Mouse (Mus musculus) forebrain, embryonic 15.5 days (tissue): ENCODE results near the gene 2210011C24Rik. TPM values are rescaled to one million over a fixed set of nuclear protein-coding genes. Genes with fewer than 3 reads are reported as not detected.
"Not testable (repeated sequence)": the region's sequence is repeated elsewhere in the genome, so short reads cannot be mapped to it uniquely, and the experiment has no call there.

Source experiments
- ATAC-seq: fragments of 200-750 bp; cut with Nextera tagmentation; replicated peaks from 2 replicates; pipeline ENCODE4 v1.8.0; 2017; ENCODE audit warnings: mild to moderate bottlenecking, moderate TSS enrichment, moderate library complexity
- H3K27ac ChIP-seq: fragments of 300-500 bp; sonication (generic); replicated peaks from 2 replicates; pipeline ENCODE4 v1.5.1; 2015; ENCODE audit warnings: mild to moderate bottlenecking, inconsistent platforms
- H3K27me3 ChIP-seq: fragments of 300-500 bp; sonication (generic); 2 replicates; pipeline ENCODE4 v1.6.1; 2015; ENCODE audit warnings: inconsistent platforms
- H3K36me3 ChIP-seq: fragments of 300-500 bp; sonication (generic); 2 replicates; pipeline ENCODE4 v1.6.1; 2015; ENCODE audit warnings: mild to moderate bottlenecking, inconsistent platforms
- H3K4me1 ChIP-seq: fragments of 300-500 bp; sonication (generic); 2 replicates; pipeline ENCODE4 v1.6.1; 2015; ENCODE audit warnings: inconsistent platforms
- H3K4me2 ChIP-seq: fragments of 300-500 bp; sonication (generic); replicated peaks from 2 replicates; pipeline ENCODE4 v1.6.1; 2015; ENCODE audit warnings: mild to moderate bottlenecking, inconsistent platforms
- H3K4me3 ChIP-seq: fragments of 300-500 bp; sonication (generic); 2 replicates; pipeline ENCODE4 v1.5.1; 2015; ENCODE audit warnings: mild to moderate bottlenecking, inconsistent platforms
- H3K9ac ChIP-seq: fragments of 300-500 bp; sonication (generic); replicated peaks from 2 replicates; pipeline ENCODE4 v1.6.1; 2015; ENCODE audit warnings: mild to moderate bottlenecking, inconsistent platforms
- H3K9me3 ChIP-seq: fragments of 300-500 bp; sonication (generic); 2 replicates; pipeline ENCODE4 v1.6.1; 2016; ENCODE audit warnings: inconsistent platforms
- WGBS: fragments of 180-500 bp; shearing (Covaris S2); methylation state at CpG from one replicate; pipeline ENCODE4 v1.1.7; 2015; ENCODE audit warnings: mixed read lengths; 5-methylcytosine and 5-hydroxymethylcytosine counted together
- polyA plus RNA-seq: library from polyadenylated mRNA; unstranded; fragments of >200 nt; fragmentation: Nextera tagmentation; extraction: Ambion mirVana; gene quantifications from 2 replicates; pipeline ENCODE4 v1.2.1, GENCODE M21; 2015

The 2210011C24Rik gene
- polyA plus RNA-seq, 1 experiment from 2014 or later: not detected

DNA sequence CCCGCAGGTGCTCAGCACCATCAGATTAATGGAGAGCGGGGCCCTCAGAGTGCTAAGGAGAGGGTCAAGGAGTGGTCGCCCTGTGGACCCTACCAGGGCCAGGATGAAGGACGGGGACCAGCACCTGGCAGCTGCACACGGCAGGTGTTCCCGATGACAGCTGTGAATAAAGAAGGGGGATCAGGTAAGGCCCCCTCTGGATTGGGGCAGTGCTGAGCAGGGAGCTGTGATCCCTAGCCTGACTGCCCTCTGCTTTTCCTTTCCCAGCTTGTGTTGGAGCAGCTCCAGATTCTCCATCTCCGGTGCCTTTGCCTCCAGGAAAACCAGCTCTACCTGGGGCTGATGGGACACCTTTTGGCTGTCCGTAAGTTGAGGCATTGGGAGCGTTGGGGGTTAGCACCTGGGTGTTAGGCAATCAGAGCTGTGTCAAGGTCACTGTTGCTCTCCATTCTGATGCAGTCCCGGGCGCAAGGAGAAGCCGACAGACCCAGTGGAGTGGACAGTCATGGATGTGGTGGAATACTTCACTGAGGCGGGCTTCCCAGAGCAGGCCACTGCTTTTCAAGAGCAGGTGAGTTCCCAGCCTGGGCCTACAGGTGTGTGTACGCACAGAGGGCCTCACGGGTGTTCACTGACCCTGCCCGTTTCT, 12.8 kb downstream of the 2210011C24Rik start:
- WGBS: 66% methylated on average over 16 of the region's 16 CpGs

DNA sequence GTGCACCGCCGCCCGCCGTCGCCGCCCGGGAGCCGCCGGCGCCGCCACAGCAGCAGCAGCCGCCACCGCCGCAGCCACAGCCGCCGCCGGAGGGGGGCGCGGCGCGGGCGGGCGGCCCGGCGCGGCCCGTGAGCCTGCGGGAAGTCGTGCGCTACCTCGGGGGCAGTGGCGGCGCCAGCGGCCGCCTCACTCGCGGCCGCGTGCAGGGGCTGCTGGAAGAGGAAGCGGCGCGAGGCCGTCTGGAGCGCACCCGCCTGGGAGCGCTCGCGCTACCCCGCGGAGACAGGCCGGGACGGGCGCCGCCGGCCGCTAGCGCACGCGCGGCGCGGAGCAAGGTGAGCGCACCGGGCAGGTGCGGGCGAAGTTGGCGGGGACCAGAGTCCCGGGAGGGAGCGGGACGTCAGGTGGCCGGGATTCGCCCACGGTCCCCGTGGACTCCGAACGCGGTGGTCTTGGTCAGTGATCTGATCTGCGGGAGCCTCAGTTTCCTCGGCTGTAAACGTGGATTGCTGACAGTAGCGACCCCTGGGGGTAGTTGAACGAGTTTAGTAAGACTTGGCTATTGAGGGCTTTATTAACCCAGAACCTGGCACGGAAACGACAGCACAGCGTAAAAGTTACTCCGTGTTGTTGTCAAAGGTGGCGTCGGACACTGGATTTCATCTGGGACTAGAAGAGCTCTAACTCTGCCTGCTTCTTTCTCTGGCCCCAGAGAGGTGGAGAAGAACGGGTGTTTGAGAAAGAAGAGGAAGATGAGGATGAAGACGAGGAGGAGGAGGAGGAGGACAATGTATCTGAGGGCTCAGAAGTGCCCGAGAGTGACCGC, 13.5 kb downstream of the 2210011C24Rik start:
- H3K27ac ChIP-seq: peak overlapping the region; percentile 87
- H3K4me1 ChIP-seq: peaks cover 31% of the 10 kb centered on the region
- WGBS: 1% methylated on average over 68 of the region's 92 CpGs
- H3K27me3 ChIP-seq: peaks cover 14% of the 10 kb centered on the region
- no peaks in the 10 kb centered on the region for H3K9me3 ChIP-seq
- peak overlapping the region; percentile 76 for H3K4me3 ChIP-seq
- peak overlapping the region; percentile 70 for H3K9ac ChIP-seq
- peak overlapping the region; percentile 76 for H3K4me2 ChIP-seq
- ATAC-seq: peak; percentile 33
- peaks cover 28% of the 10 kb centered on the region for H3K36me3 ChIP-seq

More for the DNA sequence above, 12.8 kb downstream of the 2210011C24Rik start:
- Histone ChIP-seq H3K4me3 (peak overlapping the region; percentile 76), H3K9me3 (no peaks in the 10 kb centered on the region), H3K27me3 (peaks cover 14% of the 10 kb centered on the region), H3K27ac (no peak overlapping the region), H3K4me2 (peak overlapping the region; percentile 76), H3K4me1 (peaks cover 37% of the 10 kb centered on the region), H3K36me3 (peaks cover 24% of the 10 kb centered on the region), H3K9ac (peak overlapping the region; percentile 70; the same call in 1 of the 2 replicates)
- ATAC-seq: no peak

DNA sequence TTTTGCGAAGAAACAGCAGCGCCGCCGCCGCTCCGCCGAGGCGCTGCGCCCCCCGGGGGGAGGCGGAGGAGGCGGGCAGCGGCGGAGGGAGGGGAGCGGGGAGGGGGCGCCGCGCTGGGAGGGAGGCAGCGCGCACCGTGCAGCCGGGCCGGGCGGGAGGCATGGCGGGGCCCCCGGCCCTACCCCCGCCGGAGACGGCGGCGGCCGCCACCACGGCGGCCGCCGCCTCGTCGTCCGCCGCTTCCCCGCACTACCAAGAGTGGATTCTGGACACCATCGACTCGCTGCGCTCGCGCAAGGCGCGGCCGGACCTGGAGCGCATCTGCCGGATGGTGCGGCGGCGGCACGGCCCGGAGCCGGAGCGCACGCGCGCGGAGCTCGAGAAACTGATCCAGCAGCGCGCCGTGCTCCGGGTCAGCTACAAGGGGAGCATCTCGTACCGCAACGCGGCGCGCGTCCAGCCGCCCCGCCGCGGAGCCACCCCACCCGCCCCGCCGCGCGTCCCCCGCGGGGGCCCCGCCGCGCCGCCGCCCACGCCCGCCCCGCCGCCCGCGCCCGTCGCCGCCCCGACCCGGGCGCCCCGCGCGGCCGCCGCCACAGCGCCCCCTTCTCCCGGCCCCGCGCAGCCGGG, 14.3 kb downstream of the 2210011C24Rik start, which contains the start of gene Samd1:
Gene Samd1 (plus strand): TSS at position 162 of the 631 bp plus-strand sequence.
- WGBS: under 1% methylated on average over 58 of the region's 112 CpGs
- peaks cover 14% of the 10 kb centered on the region for H3K27me3 ChIP-seq
- peaks cover 29% of the 10 kb centered on the region for H3K36me3 ChIP-seq

DNA sequence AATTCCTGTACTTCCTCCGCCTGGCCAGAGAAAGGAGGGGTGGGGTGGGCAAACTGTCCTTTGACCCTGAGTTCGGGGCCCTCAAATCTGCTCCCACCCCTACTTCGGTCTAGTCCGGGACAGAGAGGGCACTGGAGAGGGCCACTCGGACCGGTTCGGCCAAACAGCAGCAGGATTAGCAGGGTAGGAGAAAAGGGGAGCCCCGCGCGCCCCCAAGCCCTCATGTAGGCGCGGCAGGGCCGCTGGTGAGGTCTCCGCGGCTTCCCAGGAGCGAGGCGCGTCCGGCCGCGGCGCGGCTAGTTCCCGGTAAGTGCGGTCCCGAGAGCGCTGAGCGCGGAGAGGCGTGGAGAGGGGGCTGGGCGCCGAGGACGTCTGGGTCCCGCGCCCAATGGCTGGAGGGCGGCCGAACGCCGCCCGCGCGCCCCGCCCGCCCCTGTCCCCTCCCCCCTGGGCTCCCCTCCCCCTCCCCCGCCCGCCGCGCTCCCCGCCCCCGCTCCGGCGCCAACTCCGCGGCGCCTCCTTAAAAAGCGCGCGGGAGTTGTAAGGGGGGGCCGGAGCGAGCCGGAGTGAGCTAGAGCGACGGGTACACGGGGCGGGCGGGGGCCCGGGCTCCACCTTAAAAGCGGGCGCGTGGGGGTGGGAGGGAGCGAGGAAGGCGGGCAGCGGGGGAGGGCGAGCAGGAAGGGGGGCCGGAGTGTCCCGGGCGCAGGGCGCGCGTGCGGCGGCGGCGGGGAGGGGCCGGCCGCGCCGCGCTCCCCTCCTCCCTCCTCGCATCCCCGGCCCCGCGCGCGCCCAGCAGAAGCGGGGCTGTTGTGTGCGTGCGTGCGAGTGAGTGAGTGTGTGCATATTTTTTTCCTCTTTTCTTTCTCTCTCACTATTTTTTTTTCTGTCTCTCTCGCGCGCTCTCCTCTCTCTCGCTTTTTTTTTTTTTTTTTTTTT, 15.1 kb downstream of the 2210011C24Rik start:
- Histone ChIP-seq H3K4me3 (peak overlapping the region; percentile 72), H3K4me2 (peak overlapping the region; percentile 89), H3K9ac (peak overlapping the region; percentile 78), H3K27me3 (peaks cover 14% of the 10 kb centered on the region), H3K27ac (peak overlapping the region; percentile 94), H3K36me3 (peaks cover 35% of the 10 kb centered on the region), H3K4me1 (peaks cover 25% of the 10 kb centered on the region), H3K9me3 (no peaks in the 10 kb centered on the region)
- peak; percentile 75 for ATAC-seq
- WGBS: under 1% methylated on average over 59 of the region's 103 CpGs

More for the DNA sequence above, 14.3 kb downstream of the 2210011C24Rik start, which contains the start of gene Samd1:
- no peaks in the 10 kb centered on the region for H3K9me3 ChIP-seq
- peak within 1 kb of the TSS; percentile 76 for H3K4me3 ChIP-seq
- H3K4me2 ChIP-seq: peak within 1 kb of the TSS; percentile 89
- H3K9ac ChIP-seq: peak within 1 kb of the TSS; percentile 78
- 0 out of 2 replicates have a peak, but pooled peaks have one; percentile 7 for ATAC-seq
- H3K4me1 ChIP-seq: peaks cover 25% of the 10 kb centered on the region
- peak within 1 kb of the TSS; percentile 94 for H3K27ac ChIP-seq

DNA sequence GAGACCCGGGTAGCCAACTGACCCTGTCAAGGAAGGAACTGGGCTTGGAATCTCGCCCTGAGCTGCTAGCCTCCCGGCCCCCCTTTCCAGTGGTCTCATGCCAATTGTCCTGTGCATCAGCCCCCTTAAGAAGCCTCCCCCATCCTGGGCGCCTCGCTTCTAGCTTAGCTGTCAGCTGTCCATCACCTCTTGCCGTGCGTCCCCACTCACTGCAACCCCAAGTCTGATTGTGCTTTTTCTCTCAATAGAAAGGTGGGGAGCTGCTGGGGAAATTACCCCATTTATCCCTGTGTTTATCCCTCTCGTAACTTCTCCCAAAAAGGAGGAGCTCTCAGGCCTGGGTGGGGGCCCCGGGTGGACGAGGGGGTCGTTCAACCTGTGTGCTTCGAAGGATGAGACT, 16.0 kb downstream of the 2210011C24Rik start:
- Histone ChIP-seq H3K4me1 (peaks cover 17% of the 10 kb centered on the region), H3K9ac (no peak overlapping the region), H3K9me3 (no peaks in the 10 kb centered on the region), H3K27ac (no peak overlapping the region), H3K36me3 (peaks cover 41% of the 10 kb centered on the region), H3K27me3 (peaks cover 5% of the 10 kb centered on the region), H3K4me3 (peak overlapping the region; percentile 72; the same call in 1 of the 2 replicates), H3K4me2 (peak overlapping the region; percentile 89)
- peak; percentile 7; the same call in 1 of the 2 replicates for ATAC-seq
- 9% methylated on average over 12 of the region's 12 CpGs for WGBS

DNA sequence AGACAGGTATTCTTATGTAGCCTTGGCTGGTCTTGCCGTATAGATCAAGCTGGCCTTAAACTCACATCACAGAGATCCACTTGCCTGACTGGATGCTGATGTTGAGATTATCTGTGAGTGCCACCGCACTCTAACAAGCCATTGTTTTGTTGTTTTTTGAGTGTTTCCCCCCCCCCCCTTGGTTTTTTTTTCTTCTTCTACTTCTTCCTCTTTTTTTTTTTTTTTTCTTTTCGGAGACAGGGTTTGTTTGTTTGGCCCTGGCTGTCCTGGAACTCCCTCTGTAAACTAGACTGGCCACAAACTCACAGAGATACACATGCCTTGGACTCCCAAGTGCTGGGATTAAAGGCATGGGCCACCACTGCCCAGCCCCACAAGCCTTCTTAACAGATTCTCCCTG, 17.9 kb downstream of the 2210011C24Rik start:
- H3K4me3 ChIP-seq: no peak overlapping the region
- H3K9me3 ChIP-seq: no peaks in the 10 kb centered on the region
- peaks cover 40% of the 10 kb centered on the region for H3K36me3 ChIP-seq
- H3K9ac ChIP-seq: no peak overlapping the region
- no peaks in the 10 kb centered on the region for H3K27me3 ChIP-seq
- 92% methylated on average over 3 of the region's 3 CpGs for WGBS
- H3K27ac ChIP-seq: no peak overlapping the region
- H3K4me1 ChIP-seq: peaks cover 9% of the 10 kb centered on the region
- ATAC-seq: no peak
- H3K4me2 ChIP-seq: no peak overlapping the region

GRCm38 (mm10) chr8:83992488-83992887, 19.5 kb downstream of the 2210011C24Rik start:
- no peak for ATAC-seq
- Histone ChIP-seq H3K4me1 (peaks cover 4% of the 10 kb centered on the region), H3K36me3 (peaks cover 52% of the 10 kb centered on the region), H3K4me2 (no peak overlapping the region), H3K4me3 (no peak overlapping the region), H3K9me3 (no peaks in the 10 kb centered on the region), H3K9ac (no peak overlapping the region), H3K27ac (no peak overlapping the region), H3K27me3 (no peaks in the 10 kb centered on the region)
- 86% methylated on average over 2 of the region's 2 CpGs for WGBS

GRCm38 (mm10) chr8:83990170-83990569, 21.8 kb downstream of the 2210011C24Rik start:
- Histone ChIP-seq H3K4me2 (no peak overlapping the region), H3K36me3 (peaks cover 72% of the 10 kb centered on the region), H3K27ac (no peak overlapping the region), H3K9me3 (no peaks in the 10 kb centered on the region), H3K4me1 (no peaks in the 10 kb centered on the region), H3K27me3 (no peaks in the 10 kb centered on the region), H3K4me3 (no peak overlapping the region), H3K9ac (no peak overlapping the region)
- ATAC-seq: no peak
- WGBS: 95% methylated on average over 14 of the region's 14 CpGs

GRCm38 (mm10) chr8:83989243-83989642, 22.7 kb downstream of the 2210011C24Rik start:
- Histone ChIP-seq H3K9me3 (no peaks in the 10 kb centered on the region), H3K27me3 (no peaks in the 10 kb centered on the region), H3K36me3 (peaks cover 73% of the 10 kb centered on the region), H3K9ac (no peak overlapping the region), H3K4me3 (no peak overlapping the region), H3K27ac (no peak overlapping the region), H3K4me1 (no peaks in the 10 kb centered on the region), H3K4me2 (no peak overlapping the region)
- ATAC-seq: no peak
- WGBS: 91% methylated on average over 7 of the region's 7 CpGs

DNA sequence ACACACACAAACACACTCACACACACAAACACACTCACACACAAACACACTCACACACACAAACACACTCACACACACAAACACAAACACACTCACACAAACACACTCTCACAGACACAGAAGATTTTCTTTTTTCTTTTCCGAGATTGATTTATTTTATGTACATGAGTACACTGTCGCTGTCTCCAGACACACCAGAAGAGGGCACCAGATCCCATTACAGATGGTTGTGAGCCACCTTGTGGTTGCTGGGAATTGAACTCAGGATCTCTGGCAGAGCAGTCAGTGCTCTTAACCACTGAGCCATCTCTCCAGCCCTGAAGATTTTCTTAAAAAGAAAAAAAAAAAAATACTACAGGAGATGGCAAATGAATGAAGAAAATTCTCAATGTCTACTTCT, 28.7 kb downstream of the 2210011C24Rik start:
- peaks cover 68% of the 10 kb centered on the region for H3K36me3 ChIP-seq
- 99% methylated on average over 2 of the region's 2 CpGs for WGBS
- H3K27me3 ChIP-seq, ATAC-seq, H3K4me1 ChIP-seq, H3K9ac ChIP-seq, H3K27ac ChIP-seq, H3K9me3 ChIP-seq, H3K4me2 ChIP-seq, H3K4me3 ChIP-seq: not testable (repeated sequence)

- Histone ChIP-seq H3K4me3 (no peak overlapping the region), H3K4me2 (no peak overlapping the region), H3K36me3 (peaks cover 60% of the 10 kb centered on the region), H3K9me3 (no peaks in the 10 kb centered on the region), H3K9ac (no peak overlapping the region), H3K4me1 (peaks cover 6% of the 10 kb centered on the region), H3K27ac (no peak overlapping the region), H3K27me3 (no peaks in the 10 kb centered on the region)
- 92% methylated on average over 4 of the region's 4 CpGs for WGBS
- no peak for ATAC-seq
Measured at GRCm38 (mm10) chr8:83982449-83982848, 29.5 kb downstream of the 2210011C24Rik start.
